Mouse (Mus musculus) bone marrow macrophage, adult 2 months (primary cell): Measurements from ENCODE around the gene Ube2e2.

Source experiments
- CTCF ChIP-seq: IDR thresholded peaks from 2 replicates; pipeline ENCODE4 v1.5.1; 2012; ENCODE audit warnings: low read depth, mild to moderate bottlenecking, low read length, moderate library complexity
- POLR2A ChIP-seq: IDR thresholded peaks from 2 replicates; pipeline ENCODE4 v1.6.1; 2012; ENCODE audit warnings: mild to moderate bottlenecking, low read depth, low read length, borderline replicate concordance

DNA sequence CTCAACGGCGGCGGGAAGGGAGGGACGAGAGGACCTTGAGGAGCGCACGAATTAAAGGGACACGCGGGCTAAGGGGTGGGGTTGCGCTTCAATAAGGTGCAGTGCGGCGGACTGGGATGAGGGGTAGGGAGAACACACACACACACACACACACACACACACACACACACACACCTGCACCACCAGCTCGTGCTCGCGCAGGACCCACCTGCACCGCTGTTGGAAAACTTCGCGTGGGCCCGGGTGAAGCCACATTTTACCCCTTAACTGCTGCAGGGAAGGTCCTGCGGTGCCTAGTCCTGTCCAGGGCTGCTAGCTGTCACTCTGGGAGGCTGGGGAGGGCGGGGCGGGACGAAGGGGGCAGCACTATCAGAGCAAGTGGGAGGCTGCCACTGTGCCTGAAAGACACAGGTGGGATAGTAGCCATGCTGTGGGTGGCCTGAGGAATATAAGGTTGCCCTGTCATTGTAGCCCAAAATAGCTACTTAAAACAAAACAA is at the start of gene Ube2e2:
- TF ChIP-seq CTCF (no peak), POLR2A (no peak)
